Mouse (Mus musculus) hindbrain, embryonic 11.5 days (tissue): ENCODE measurements around the gene Ddi2. TPM values are rescaled to one million over a fixed set of nuclear protein-coding genes. Genes with fewer than 3 reads are reported as not detected.

ENCODE experiments used
- ATAC-seq: fragments of 200-750 bp; cut with Nextera tagmentation; 2 replicates; pipeline ENCODE4 v1.8.0; 2017; ENCODE audit warnings: mild to moderate bottlenecking, moderate TSS enrichment, moderate library complexity; ENCODE audit not compliant: low FRiP score
- DNase-seq: peaks from one replicate; pipeline ENCODE4 v3.0.0-alpha.2; 2015; ENCODE audit warnings: low spot score
- H3K27ac ChIP-seq: fragments of 300-500 bp; sonication (generic); 2 replicates; pipeline ENCODE4 v1.5.1; 2014; ENCODE audit warnings: mild to moderate bottlenecking, low read depth, low read length
- H3K27me3 ChIP-seq: fragments of 300-500 bp; sonication (generic); 2 replicates; pipeline ENCODE4 v1.6.1; 2014; ENCODE audit warnings: mild to moderate bottlenecking, low read length, moderate library complexity, mixed read lengths; ENCODE audit not compliant: control insufficient read depth, insufficient read depth
- H3K36me3 ChIP-seq: fragments of 300-500 bp; sonication (generic); 2 replicates; pipeline ENCODE4 v1.6.1; 2014; ENCODE audit warnings: mild to moderate bottlenecking, low read length, moderate library complexity, mixed read lengths; ENCODE audit not compliant: control insufficient read depth, insufficient read depth
- H3K4me1 ChIP-seq: fragments of 300-500 bp; sonication (generic); replicated peaks from 2 replicates; pipeline ENCODE4 v1.6.1; 2014; ENCODE audit warnings: low read length, mixed read lengths; ENCODE audit not compliant: control insufficient read depth, insufficient read depth
- H3K4me2 ChIP-seq: fragments of 300-500 bp; sonication (generic); replicated peaks from 2 replicates; pipeline ENCODE4 v1.6.1; 2014; ENCODE audit warnings: mild to moderate bottlenecking, low read depth, low read length
- H3K4me3 ChIP-seq: fragments of 300-500 bp; sonication (generic); 2 replicates; pipeline ENCODE4 v1.5.1; 2014; ENCODE audit warnings: low read depth, low read length
- H3K9ac ChIP-seq: fragments of 300-500 bp; sonication (generic); 2 replicates; pipeline ENCODE4 v1.6.1; 2014; ENCODE audit warnings: low read depth, low read length
- H3K9me3 ChIP-seq: fragments of 300-500 bp; sonication (generic); 2 replicates; pipeline ENCODE4 v1.6.1; 2016; ENCODE audit warnings: low read length; ENCODE audit not compliant: control insufficient read depth
- WGBS: fragments of 180-500 bp; shearing (Covaris S2); extraction: QIAGEN DNeasy Blood & Tissue Kit; methylation state at CpG from one replicate; pipeline ENCODE4 v1.1.7; 2014; 5-methylcytosine and 5-hydroxymethylcytosine counted together
- polyA plus RNA-seq: library from polyadenylated mRNA; unstranded; fragments of >200 nt; fragmentation: Nextera tagmentation; extraction: Ambion mirVana; gene quantifications from 2 replicates; pipeline ENCODE4 v1.2.1, GENCODE M21; 2014

Ddi2 gene
- polyA plus RNA-seq, 1 experiment from 2014 or later = 15.0 TPM

- ATAC-seq = no peak
- Histone ChIP-seq H3K27ac (no peak overlapping the region), H3K27me3 (no peaks in the 10 kb centered on the region), H3K4me3 (no peak overlapping the region), H3K36me3 (no peaks in the 10 kb centered on the region), H3K9me3 (no peaks in the 10 kb centered on the region), H3K4me2 (no peak overlapping the region), H3K4me1 (no peaks in the 10 kb centered on the region), H3K9ac (no peak overlapping the region)
- DNase-seq = no peak
- WGBS = 76% methylated on average over 13 of the region's 13 CpGs
Measured at GRCm38 (mm10) chr4:141672325-141672724, 50.9 kb downstream of the Ddi2 start.

GRCm38 (mm10) chr4:141671389-141671788 is 51.8 kb downstream of the Ddi2 start:
- H3K9ac ChIP-seq = no peak overlapping the region
- no peak overlapping the region for H3K4me3 ChIP-seq
- 87% methylated on average over 4 of the region's 4 CpGs for WGBS
- no peak for ATAC-seq
- no peaks in the 10 kb centered on the region for H3K36me3 ChIP-seq
- no peaks in the 10 kb centered on the region for H3K27me3 ChIP-seq
- H3K27ac ChIP-seq = no peak overlapping the region
- no peak for DNase-seq
- H3K9me3 ChIP-seq = no peaks in the 10 kb centered on the region
- no peak overlapping the region for H3K4me2 ChIP-seq
- no peaks in the 10 kb centered on the region for H3K4me1 ChIP-seq

- Histone ChIP-seq H3K9ac (no peak overlapping the region), H3K27me3 (no peaks in the 10 kb centered on the region), H3K27ac (no peak overlapping the region), H3K4me1 (no peaks in the 10 kb centered on the region), H3K4me3 (no peak overlapping the region), H3K36me3 (no peaks in the 10 kb centered on the region), H3K4me2 (no peak overlapping the region), H3K9me3 (no peaks in the 10 kb centered on the region)
- WGBS = 85% methylated on average over 18 of the region's 18 CpGs
- DNase-seq (no peak), ATAC-seq (no peak)
Measured at GRCm38 (mm10) chr4:141669898-141670712, 53.1 kb downstream of the Ddi2 start.

GRCm38 (mm10) chr4:141664799-141665198 is 58.4 kb downstream of the Ddi2 start, which contains the start of gene Plekhm2:
Gene Plekhm2 (minus strand): TSS chr4:141664899.
- 69% methylated on average over 8 of the region's 8 CpGs for WGBS

GRCm38 (mm10) chr4:141664011-141664745 is 59.0 kb downstream of the Ddi2 start:
- no peaks in the 10 kb centered on the region for H3K27me3 ChIP-seq
- no peaks in the 10 kb centered on the region for H3K36me3 ChIP-seq
- DNase-seq (peak; percentile 78), ATAC-seq (peak; percentile 78)
- WGBS = 2% methylated on average over 38 of the region's 60 CpGs
- H3K27ac ChIP-seq = peak overlapping the region; percentile 60; the same call in 1 of the 2 replicates
- H3K4me1 ChIP-seq = 0 out of 2 replicates have a peak, but pooled peaks cover 8% of the 10 kb centered on the region
- peak overlapping the region; percentile 94 for H3K9ac ChIP-seq
- H3K9me3 ChIP-seq = no peaks in the 10 kb centered on the region
- H3K4me3 ChIP-seq = peak overlapping the region; percentile 80
- peak overlapping the region; percentile 85 for H3K4me2 ChIP-seq

More at GRCm38 (mm10) chr4:141664799-141665198, 58.4 kb downstream of the Ddi2 start, which contains the start of gene Plekhm2:
- DNase-seq = no peak
- Histone ChIP-seq H3K4me1 (0 out of 2 replicates have a peak, but pooled peaks cover 8% of the 10 kb centered on the region), H3K36me3 (no peaks in the 10 kb centered on the region), H3K27me3 (no peaks in the 10 kb centered on the region), H3K9ac (peak within 1 kb of the TSS; percentile 94), H3K9me3 (no peaks in the 10 kb centered on the region), H3K27ac (peak within 1 kb of the TSS; percentile 60; the same call in 1 of the 2 replicates), H3K4me3 (peak within 1 kb of the TSS; percentile 80), H3K4me2 (peak within 1 kb of the TSS; percentile 85)
- ATAC-seq = peak; percentile 20; the same call in 1 of the 2 replicates

- Histone ChIP-seq H3K36me3 (no peaks in the 10 kb centered on the region), H3K4me3 (peak overlapping the region; percentile 80), H3K27me3 (no peaks in the 10 kb centered on the region), H3K4me1 (0 out of 2 replicates have a peak, but pooled peaks cover 8% of the 10 kb centered on the region), H3K9ac (peak overlapping the region; percentile 94), H3K9me3 (no peaks in the 10 kb centered on the region), H3K4me2 (peak overlapping the region; percentile 85), H3K27ac (peak overlapping the region; percentile 60; the same call in 1 of the 2 replicates)
- WGBS = 6% methylated on average over 28 of the region's 47 CpGs
- ATAC-seq (peak; percentile 39), DNase-seq (peak; percentile 62)
Measured at GRCm38 (mm10) chr4:141663122-141663931, 59.9 kb downstream of the Ddi2 start.

- H3K4me3 ChIP-seq = no peak overlapping the region
- 0 out of 2 replicates have a peak, but pooled peaks cover 8% of the 10 kb centered on the region for H3K4me1 ChIP-seq
- 88% methylated on average over 11 of the region's 11 CpGs for WGBS
- H3K27me3 ChIP-seq = no peaks in the 10 kb centered on the region
- no peak overlapping the region for H3K27ac ChIP-seq
- H3K9me3 ChIP-seq = no peaks in the 10 kb centered on the region
- ATAC-seq (no peak), DNase-seq (no peak)
- no peak overlapping the region for H3K4me2 ChIP-seq
- no peaks in the 10 kb centered on the region for H3K36me3 ChIP-seq
- H3K9ac ChIP-seq = no peak overlapping the region
Measured at GRCm38 (mm10) chr4:141660884-141661283, 62.3 kb downstream of the Ddi2 start.

GRCm38 (mm10) chr4:141659739-141660138 is 63.5 kb downstream of the Ddi2 start:
- WGBS = 72% methylated on average over 4 of the region's 4 CpGs

More at GRCm38 (mm10) chr4:141659739-141660138, 63.5 kb downstream of the Ddi2 start:
- Histone ChIP-seq H3K36me3 (no peaks in the 10 kb centered on the region), H3K9ac (no peak overlapping the region), H3K27ac (no peak overlapping the region), H3K9me3 (no peaks in the 10 kb centered on the region), H3K27me3 (no peaks in the 10 kb centered on the region), H3K4me3 (no peak overlapping the region), H3K4me1 (0 out of 2 replicates have a peak, but pooled peaks cover 6% of the 10 kb centered on the region), H3K4me2 (no peak overlapping the region)
- DNase-seq (no peak), ATAC-seq (no peak)
